Mouse (Mus musculus): ENCODE measurements around the gene Tpp1.

GRCm38 (mm10) chr7:105791147-105791546 lies 39.1 kb upstream of the Tpp1 start:
- TF ChIP-seq CTCF (IDR thresholded peaks at IDR 0.05; ENCODE audit: borderline replicate concordance, insufficient read depth, low read length) (no peak), POLR2A (IDR thresholded peaks at IDR 0.05; ENCODE audit: low read depth, low read length) (no peak)

Data from embryonic fibroblast, embryonic 13.5 days (primary cell).